Mouse (Mus musculus): ENCODE measurements around the gene Lmo7.

The Lmo7 gene

DNA sequence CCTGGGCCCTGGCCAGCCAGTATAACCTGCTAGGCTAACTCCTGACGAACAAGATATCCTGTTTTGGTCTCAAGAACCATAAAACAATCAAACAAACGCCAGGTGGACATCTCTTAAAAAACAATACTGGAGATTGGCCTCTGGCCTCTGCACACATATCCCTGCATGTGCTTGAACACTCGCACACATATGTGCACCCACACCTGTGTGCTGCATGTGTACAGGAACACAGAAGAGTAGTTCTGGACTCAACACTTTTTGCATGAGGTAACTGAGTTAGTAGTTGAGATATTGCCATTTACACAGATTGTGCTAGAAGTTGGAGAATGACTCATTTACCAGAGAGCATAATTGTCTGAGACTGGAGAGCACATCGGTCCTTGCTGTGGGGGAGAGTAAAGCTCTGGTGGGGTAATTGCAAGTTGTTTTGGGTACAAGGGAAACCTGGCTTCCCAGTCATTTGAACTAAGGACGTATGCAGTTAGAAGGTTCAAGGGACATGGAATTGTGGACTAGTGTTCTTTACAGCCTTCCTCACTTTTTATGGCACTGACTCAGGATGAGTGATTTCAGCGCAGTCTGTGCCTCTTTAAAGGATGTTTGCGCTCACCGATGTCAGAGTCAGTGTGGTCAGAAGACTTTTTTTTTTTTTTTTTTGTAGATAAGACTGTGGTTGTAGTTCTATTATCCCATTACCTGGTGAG lies 148.7 kb downstream of the Lmo7 start:
- no peak for DNase-seq (ENCODE audit: low spot score in 2 of 2)

DNA sequence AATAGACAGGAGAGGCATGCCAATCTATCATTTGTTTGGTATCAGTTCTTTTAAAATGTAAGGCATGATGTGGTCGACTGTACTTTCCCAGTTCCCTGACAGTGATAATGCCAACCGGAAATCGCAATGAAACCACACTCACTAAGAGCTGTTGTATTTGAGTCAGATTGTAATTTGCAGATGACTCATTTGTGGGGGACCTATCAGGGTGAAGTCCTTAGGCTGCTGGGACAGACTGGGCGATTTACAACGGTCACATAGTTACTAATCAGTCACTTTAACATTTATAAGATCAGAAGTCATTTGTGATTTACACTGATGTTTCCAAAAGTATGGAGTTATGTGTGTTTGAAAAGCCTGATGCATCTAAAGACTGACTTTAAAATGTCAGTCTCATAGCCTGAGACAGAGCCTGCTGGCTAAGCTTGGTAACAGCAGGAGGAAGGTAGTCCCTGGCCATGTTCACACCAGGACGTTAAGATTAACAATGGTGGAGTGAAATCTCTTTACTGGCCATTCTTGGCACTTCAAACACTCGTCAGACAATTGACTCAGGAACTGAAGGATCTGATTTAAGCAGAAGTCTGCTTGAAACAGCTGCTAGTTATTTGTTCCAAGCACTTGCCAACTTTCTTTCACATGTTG lies 149.4 kb downstream of the Lmo7 start:
- no peak for DNase-seq (ENCODE audit: low spot score in 2 of 2)

DNA sequence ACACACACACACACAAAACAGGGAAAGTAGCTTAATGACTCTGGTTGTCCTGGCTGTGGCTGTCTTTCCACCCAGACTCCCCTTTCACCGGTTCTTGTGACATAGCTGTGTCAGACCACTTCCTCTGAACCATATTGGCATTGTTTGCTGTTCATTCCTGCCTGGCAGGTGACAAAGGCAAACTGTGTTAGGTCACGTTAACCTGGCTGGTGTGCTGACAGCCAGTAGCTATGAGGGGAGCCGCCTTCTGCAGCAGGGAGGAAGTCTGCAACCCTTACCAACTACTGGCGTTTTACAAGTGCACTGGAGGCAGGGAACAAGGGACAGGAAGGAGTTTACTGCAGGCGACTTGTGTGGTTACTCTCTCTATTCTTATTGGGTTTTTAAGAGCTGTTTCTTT lies 153.2 kb downstream of the Lmo7 start:
- no peak for DNase-seq (ENCODE audit: low spot score in 2 of 2)

DNA sequence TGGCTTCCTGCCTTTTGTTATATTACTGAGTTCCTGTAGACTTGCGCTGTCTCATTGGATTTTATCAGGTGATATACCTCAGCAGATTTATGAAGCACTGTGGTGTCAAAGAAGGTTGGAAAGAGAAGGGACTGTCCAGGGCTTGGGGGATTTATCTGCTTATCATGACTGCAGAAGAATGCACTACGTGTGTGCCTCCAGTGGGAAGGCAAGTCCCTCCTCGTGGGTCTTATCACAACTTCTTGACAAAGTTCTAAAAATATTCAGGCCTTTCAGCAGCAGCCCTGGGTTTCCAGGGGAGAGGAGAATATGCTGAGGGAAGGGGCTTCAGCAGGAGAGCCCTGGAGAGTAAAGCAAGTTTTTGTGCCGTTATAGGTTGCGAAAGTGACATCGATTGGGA lies 154.0 kb downstream of the Lmo7 start:
- DNase-seq (ENCODE audit: low spot score in 2 of 2): no peak

DNA sequence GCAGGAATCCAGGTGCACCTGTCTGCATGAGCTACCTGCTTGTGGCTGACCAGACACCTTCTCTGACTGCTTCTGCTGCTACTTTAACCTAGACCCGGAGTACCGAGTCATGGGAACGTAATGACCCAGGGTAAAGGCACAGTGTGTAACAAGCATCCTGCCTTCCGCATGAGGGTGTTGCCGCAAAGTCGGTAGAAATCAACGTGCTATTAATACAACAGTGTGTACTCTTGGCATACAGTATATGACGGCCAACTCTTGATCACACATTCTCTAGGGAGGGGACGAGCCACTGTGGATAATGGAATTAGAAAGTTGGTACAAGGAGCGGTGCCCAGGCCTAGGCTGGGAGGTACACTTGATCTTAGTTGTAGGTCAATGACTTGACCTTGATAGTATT lies 156.6 kb downstream of the Lmo7 start:
- no peak for DNase-seq (ENCODE audit: low spot score in 2 of 2)

DNA sequence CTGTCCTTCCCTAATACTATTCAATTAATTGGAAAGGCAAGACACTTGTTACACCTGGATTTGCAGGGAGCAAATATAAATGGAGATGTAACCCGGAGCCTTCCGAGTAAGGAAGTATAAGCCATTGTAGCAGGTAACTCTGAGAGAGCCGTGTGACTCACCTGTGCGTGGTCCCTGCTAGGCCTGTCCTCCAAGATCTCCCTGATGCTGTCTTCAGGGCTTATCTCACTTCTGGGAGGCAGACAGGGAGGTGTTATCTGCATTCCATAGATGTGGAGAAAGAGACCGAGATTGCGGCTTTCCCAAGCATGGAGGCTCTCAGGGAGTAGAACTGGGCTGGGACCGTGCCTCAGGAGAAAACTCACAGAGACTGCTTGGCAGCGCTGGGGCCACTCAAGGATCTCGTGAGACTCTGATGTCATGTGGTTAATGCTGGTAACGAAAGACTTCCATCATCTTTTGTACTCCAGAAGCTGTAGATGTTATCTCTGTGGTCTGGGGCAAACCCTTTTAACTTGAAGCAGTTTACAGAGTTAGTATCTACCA lies 162.2 kb downstream of the Lmo7 start:
- no peak for DNase-seq (ENCODE audit: low spot score in 2 of 2)

DNA sequence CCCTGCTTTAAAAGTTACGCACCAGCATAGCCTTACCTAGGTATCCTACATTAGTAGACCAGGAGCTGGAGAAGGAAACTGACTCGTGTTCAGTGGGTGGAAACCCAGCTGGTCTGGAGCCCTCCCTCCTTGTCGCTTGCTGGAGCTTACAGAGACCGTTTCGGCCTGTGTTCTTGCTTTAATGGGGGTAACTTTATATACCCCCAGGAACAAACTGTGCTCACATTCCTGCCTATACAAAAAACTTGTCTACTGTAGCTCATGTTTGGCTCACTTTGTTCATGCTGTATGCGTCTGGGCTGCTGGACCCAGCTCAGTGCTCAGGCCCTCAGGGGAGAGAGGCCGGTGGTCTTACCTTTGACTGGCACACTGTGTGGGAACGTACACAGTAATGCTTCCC lies 162.7 kb downstream of the Lmo7 start:
- DNase-seq (ENCODE audit: low spot score in 2 of 2): no peak

DNA sequence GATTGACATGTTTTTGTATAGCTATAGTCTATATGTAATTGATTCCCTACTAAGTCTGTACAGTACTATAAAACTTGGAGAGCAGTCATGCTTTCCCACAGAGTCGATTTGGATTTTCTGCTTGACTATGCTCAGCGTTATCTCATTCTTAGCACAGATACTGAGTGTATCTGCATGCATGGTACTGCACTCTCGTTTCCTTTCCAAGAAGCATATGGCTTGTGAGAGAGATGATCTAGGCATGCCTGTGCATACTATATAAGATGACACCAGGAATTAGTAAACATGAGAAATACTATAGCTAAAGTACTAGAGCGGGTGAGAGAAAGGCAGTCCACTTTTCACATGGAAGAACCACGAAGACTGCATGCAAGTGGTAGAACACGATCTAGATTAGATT lies 163.5 kb downstream of the Lmo7 start:
- no peak for DNase-seq (ENCODE audit: low spot score in 2 of 2)

DNA sequence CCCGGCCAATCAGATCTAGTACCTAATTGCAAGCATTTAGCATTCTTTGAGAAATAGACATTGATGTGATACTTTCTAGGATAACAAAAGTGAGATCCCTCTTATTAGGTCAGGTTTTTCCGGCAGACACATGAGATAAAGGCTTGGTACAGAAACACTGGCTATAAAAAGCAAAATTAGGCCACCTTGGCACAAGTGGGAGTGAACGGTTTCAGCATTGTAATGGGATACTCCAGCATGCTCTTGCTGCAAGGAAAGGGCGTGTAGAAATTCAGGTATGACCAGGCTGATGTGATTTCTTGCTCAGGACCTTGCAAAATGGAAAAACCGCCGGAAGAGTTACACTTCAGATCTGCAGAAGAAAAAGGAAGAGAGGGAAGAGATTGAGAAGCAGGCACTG lies 168.5 kb downstream of the Lmo7 start:
- no peak for DNase-seq (ENCODE audit: low spot score in 2 of 2)

DNA sequence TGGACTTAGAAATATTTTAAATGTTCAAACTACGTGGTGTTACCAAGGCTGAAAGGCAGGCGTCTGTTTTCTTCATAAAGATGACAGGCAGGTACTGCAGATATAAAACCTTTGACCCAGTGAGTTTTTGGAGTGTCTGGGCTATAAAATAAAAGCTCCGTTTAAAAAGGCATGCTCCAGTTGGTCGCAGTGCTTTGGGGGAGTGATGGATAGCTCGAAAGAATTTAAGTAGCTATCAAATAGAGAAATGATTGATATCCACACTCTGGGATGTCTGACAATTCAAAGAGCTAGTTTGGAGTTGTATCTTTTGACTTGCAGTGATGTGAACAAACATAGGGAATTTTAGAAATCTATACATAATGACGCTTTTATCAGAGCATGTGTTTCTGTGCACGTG lies 171.7 kb downstream of the Lmo7 start:
- no peak for DNase-seq (ENCODE audit: low spot score in 2 of 2)

DNA sequence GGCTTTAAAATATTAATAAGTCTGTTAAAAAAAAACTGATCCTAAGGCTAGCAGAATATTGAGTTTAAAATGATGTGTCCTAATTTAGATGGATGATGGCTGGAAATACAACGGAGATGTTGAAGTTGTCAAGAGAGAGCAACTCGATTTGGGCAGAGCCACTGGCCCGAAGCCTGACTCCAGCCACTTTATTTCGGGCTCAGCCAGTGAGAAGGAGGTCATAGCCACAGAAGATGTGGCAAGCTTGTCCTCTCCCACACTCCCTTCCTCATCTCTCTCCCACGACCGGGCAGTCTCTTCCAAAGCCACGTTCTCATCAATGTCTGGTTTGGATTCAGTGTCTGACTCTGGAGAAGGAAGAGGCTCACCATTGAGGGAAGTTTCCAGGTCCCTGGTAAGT lies 172.2 kb downstream of the Lmo7 start:
- no peak for DNase-seq (ENCODE audit: low spot score in 2 of 2)

DNA sequence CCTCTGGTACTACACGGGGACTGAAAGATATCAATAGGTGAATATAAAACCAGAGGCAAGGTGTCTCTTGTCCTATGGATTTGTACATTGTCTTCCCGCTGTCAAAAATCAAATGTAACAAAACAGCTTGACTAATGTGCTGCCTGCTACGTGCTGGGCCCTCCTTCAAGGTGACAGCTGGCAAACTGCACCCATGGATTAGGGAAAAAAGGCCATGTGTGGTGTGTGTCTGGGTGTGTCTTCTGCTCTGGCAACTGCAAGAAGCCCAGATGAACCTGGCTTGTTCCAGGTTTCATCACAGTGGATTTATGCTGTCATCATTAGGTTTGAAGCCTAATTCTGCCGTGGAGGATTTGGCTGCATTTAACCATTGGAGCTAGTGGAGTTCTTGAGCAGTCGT lies 174.0 kb downstream of the Lmo7 start:
- no peak for DNase-seq (ENCODE audit: low spot score in 2 of 2)

DNA sequence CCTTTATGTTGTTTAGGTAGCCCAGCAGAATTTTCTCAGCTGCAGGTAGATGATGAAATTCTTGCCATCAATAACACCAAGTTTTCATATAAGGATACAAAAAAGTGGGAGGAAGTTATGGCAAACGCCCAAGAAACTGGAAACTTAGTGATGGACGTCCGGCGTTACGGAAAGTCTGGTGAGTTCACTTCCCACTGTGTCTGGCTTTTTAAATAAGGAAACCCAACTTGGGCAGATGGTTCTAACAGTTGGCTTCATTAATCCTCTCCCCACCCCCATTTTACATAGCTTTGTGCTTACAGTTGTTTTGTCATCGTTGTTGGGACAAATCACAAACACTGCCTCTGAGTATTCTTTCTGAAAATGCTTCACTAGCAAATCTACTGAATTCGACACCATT lies 182.2 kb downstream of the Lmo7 start:
- no peak for DNase-seq (ENCODE audit: low spot score in 2 of 2)

DNA sequence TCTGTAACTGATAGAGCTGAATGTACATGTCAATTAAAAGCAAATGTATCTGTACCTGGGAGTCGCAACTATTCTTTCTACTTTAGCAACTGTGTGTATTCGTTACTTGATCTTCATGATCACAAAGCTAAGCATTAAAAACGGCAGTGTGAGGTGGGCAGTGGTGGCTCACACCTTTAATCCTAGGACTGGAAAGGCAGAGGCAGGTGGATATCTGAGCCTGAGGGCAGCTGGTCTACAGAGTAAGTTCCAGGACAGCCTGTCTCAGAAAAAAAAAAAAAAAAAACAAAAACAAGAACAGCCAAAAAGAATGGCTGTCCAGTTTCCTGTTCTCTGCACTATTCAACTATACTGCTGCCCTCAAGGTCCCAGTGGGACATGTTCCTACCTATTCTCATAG lies 182.6 kb downstream of the Lmo7 start:
- no peak for DNase-seq (ENCODE audit: low spot score in 2 of 2)

DNA sequence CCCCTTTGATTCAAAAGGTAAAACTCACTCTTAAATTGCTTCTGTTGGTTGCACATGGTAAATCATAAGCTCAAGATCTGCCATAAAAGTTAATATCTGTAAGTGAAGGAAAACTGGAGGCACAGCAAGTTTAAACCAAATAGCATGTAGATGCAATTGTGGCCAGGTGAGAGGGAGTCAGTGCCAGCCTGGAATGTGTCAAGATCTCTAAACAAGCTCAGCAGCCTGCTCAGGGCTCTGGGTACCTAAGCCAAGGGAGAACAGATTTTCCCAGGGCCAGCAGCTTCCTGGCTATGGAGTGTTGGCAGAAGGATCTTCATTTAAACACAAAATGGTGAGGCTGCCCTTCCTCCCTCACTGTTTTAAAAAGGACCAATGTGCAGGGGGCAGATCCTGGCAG lies 184.6 kb downstream of the Lmo7 start:
- no peak for DNase-seq (ENCODE audit: low spot score in 2 of 2)

DNA sequence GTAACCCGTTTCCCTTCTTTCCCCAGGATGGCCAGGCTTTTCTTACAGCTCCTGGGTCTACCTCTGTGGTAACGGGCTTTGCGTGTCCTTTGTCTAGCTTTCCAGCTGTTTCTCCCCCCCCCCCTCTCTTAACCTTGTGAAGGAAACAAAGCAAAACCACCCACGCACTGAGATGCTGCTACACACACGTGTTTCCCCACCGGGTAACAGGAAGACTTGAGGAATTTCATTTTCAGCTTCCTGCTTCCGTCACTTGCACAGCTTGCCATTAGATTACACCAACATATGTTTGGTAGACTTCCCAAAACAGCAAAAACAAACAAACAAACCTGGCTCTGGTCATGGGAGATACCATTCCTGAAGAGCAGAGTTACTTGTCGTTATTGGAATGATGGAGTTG lies 186.1 kb downstream of the Lmo7 start:
- no peak for DNase-seq (ENCODE audit: low spot score in 2 of 2)

DNA sequence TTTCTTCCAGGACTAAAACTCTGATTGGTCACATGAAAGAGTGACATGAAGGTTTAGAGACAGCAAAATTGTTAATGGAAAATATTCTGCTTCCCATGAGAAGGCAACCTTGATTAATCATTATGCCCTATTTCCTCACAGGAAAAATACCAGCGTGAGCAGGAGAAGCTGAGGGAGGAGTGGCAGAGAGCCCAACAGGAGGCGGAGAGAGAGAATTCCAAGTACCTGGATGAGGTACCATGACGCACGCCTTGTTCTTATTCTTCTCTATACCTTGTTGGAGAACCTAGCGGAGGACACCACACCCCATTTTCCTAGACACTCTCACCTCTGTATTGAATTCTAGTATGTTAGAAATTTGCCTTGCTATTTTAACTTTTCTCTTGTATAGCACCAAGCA lies 188.7 kb downstream of the Lmo7 start:
- DNase-seq (ENCODE audit: low spot score in 2 of 2): no peak

DNA sequence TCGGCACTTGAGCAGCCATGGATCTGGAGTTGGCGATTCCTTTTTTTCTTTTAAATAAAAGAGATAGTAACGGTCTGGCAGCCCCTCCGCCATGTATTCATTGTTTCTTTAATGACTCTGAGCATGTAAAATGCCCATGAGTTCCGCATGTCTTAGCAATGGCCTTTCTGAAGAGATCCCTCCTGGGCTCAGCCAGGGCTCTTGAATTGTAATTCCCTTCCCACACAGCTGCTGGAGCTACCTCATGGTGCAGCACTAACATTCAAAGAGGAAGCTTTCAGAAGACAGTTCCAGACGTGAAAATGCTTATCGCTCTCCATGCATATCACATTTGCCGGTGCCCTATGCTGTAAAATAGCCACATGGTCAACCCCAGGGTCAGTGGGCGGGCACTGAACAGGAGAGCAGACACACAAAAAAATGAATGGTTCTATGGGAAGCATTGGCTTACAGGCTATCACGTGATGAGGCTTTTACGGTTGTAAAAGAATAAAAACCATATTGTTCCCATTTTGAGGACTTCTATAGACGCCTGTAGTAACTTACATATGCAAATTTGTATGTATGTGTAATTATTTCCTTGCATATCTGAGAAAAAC lies 198.0 kb downstream of the Lmo7 start:
- DNase-seq (ENCODE audit: low spot score in 2 of 2): no peak

DNA sequence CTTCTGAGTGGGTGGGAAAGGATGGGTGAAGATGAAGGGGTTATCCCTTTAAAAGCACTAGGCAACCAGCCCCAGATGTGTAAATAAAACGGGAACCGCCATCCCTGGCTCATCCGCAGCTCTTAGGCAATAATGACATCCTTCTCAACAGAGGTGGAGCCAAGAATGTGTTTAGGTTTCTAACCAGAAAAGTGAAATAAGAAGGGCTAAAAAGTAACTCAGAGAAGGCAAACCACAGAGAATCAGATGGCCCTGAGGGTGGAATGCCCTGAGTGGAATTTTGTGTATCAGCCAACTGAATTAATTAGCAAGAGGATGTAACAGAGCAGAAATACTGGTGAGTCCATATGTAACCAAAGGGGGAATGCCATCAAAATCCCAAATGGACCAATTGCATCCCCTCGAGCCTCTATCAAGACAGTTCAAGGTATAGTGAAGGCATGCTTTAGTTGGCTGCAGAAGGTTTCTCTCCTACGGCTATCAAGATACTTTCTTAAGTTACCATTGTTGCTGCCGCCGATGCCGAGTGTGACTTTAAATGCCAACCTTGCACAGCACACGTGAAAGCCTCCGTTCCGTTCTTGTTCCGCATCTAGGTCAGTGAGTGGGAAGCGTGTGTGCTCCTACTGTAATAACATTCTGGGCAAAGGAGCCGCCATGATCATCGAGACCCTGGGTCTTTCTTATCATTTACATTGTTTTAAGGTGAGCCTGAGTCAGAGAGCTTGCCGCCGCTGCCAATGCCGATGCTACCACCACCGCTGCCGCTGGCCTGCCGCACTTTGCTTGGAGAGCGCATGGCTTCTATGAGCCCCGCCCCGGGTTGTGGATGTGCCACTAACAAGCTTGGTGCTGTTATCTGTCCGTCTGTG lies 201.1 kb downstream of the Lmo7 start:
- no peak for DNase-seq (ENCODE audit: low spot score in 2 of 2)

DNA sequence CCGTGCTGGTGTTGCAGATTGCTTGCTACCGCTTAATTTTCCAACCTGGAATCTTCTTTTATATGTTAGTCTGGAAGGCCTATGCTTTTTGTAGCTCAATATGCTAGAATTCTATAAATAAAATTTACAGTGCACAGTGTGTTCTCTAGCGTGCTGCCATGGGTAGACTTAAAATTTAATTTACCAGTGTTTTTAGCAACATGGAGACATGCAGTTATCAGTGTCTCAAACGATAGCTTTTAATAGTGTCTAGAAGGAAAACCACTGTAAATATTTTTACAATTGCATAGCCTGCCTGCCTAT lies 201.6 kb downstream of the Lmo7 start:
- no peak for DNase-seq (ENCODE audit: low spot score in 2 of 2)

DNA sequence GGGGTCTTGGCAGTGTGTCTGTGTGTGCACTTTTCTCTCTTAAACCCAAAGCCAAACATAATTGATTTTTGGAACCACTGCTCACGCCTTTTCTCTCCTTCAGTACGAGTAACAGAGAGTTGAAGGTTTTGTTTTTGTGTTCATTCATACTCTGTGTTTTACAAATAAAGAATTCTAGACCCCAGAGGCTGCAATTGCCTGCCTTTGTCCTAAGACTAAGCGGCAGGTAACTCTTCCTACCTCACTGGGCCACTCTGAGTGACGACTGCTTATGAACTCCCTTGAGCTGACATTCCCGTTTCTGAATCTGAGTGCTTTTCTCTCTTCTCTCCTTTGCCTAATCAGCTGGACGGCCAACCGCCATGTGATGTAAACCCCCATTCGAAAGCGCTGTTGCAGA lies 203.8 kb downstream of the Lmo7 start:
- DNase-seq (ENCODE audit: low spot score in 2 of 2): no peak

DNA sequence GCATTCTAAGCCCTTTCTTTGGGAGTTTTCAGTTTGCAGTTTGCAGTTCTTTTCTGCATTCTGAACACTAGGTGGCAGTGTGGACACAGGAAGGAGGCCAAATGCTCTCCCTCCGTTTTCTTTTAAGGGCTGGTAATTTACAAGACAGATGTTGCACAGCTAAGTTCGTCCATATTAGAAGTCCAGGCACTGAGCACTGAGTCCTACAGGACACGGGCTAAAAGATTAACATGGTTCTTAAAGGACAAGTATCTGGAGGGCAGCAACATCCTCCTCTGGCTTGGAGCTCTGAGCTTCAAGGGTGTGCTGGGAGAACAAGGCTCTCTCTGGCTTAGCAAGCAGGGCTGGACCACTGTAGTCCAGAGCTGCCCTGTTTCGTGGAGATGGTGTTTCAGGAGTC lies 213.2 kb downstream of the Lmo7 start:
- peak in 1 of 2 experiments; percentile 39 for DNase-seq (ENCODE audit: low spot score in 2 of 2)

Data from cerebellum, postnatal 4 days (tissue).